Mouse (Mus musculus) thymus, adult 2 months (tissue): Measurements from ENCODE around the gene Bcl9l. TPM values are rescaled to one million over a fixed set of nuclear protein-coding genes. Genes with fewer than 3 reads are reported as not detected.

Source experiments
- DNase-seq: peaks from one replicate; pipeline ENCODE4 v3.0.0; 2021
- H3K27ac ChIP-seq: fragments of 200-500 bp; 2 replicates; pipeline ENCODE4 v1.5.1; 2012; ENCODE audit warnings: low read length, control low read depth; ENCODE audit not compliant: control insufficient read depth, insufficient read depth
- H3K27me3 ChIP-seq: fragments of 200-500 bp; 2 replicates; pipeline ENCODE4 v1.6.1; 2012; ENCODE audit warnings: mild to moderate bottlenecking, low read length, moderate library complexity, mixed read lengths; ENCODE audit not compliant: control insufficient read depth, insufficient read depth
- H3K36me3 ChIP-seq: fragments of 200-500 bp; 2 replicates; pipeline ENCODE4 v1.6.1; 2012; ENCODE audit warnings: mild to moderate bottlenecking, low read length, moderate library complexity; ENCODE audit not compliant: control insufficient read depth, insufficient read depth
- H3K4me1 ChIP-seq: fragments of 200-500 bp; replicated peaks from 2 replicates; pipeline ENCODE4 v1.6.1; 2012; ENCODE audit warnings: low read length; ENCODE audit not compliant: control insufficient read depth, insufficient read depth
- H3K4me3 ChIP-seq: fragments of 200-500 bp; 2 replicates; pipeline ENCODE4 v1.5.1; 2012; ENCODE audit warnings: mild to moderate bottlenecking, low read length, control low read depth, moderate library complexity; ENCODE audit not compliant: control insufficient read depth, insufficient read depth
- CTCF ChIP-seq: fragments of 200-500 bp; IDR thresholded peaks from 2 replicates; pipeline ENCODE4 v1.5.1; 2012; ENCODE audit warnings: mild to moderate bottlenecking, control low read depth, low read length, moderate library complexity, borderline replicate concordance; ENCODE audit not compliant: control insufficient read depth, poor library complexity, insufficient read depth; ENCODE audit errors: extremely low read depth
- POLR2A ChIP-seq: fragments of 200-500 bp; IDR thresholded peaks from 2 replicates; pipeline ENCODE4 v1.6.1; 2012; ENCODE audit warnings: mild to moderate bottlenecking, low read length, control low read depth, moderate library complexity; ENCODE audit not compliant: control insufficient read depth, poor library complexity, insufficient read depth; ENCODE audit errors: extremely low read depth
- WGBS: fragments of 180-500 bp; shearing (Covaris S2); methylation state at CpG from one replicate; pipeline ENCODE4 v1.1.7; 2018; 5-methylcytosine and 5-hydroxymethylcytosine counted together
- polyA plus RNA-seq: library from polyadenylated mRNA; depleted of rRNA; stranded (reverse); fragments of >200 nt; gene quantifications from 2 replicates; pipeline ENCODE4 v1.2.3, GENCODE M21; 2012

The Bcl9l gene
- polyA plus RNA-seq, 1 experiment = 38.7 TPM

GRCm38 (mm10) chr9:44497624-44498377 lies 15.2 kb downstream of the Bcl9l start:
- DNase-seq = peak; percentile 56
- peaks cover 58% of the 10 kb centered on the region for H3K4me1 ChIP-seq
- peak overlapping the region; percentile 14 for H3K4me3 ChIP-seq
- TF ChIP-seq CTCF = no peak
- no peak for TF ChIP-seq POLR2A
- H3K36me3 ChIP-seq = no peaks in the 10 kb centered on the region
- H3K27me3 ChIP-seq = no peaks in the 10 kb centered on the region
- no peak overlapping the region for H3K27ac ChIP-seq
- 5% methylated on average over 11 of the region's 11 CpGs for WGBS

DNA sequence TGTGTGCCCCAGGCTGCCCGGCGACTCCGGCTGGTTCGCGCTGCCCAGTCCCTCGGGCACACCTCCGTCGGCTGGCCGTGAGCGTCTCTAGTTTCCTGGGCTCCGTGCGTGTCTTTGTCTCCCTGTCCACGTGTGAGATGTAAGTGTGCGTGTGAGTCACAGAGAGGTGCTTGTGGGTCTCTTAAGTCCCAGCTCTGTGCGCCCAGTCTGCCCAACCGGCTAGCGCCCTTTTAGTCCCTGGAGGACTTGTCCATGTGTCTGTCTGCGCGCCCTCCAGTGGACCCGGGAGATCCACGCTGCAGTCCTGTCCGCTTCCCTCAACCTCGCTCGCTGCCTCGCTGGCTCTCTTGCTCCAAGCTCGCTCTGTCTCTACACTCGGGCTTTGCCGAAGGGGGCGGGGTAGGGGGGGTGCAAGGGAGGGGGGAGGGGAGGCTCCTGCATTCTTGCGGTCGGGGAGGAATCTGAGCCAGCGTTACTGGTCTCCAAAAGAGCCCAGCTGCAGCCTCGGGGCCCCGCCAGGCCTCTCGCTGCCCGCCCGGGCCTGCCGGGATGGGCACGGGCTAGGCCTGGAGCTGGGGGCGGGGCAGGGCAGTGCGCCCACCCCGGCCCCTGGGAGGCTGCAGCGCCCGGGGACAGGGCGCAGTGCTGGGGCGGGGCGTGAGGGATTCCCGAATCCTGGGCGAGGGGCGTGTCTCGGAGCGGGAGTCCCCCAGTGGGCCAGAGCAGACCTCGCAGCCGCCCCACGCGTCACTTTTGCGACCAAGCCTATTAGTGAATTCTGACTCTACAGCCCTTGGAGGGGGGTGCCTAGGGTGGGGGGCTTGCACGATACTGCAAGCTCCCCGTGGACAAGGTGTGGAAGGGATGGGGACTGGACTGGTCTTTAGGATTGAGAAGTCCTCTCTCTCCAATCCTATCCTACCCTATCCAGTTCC lies 16.1 kb downstream of the Bcl9l start:
- Histone ChIP-seq H3K4me1 (peaks cover 49% of the 10 kb centered on the region), H3K4me3 (peak overlapping the region; percentile 14), H3K27ac (no peak overlapping the region), H3K36me3 (no peaks in the 10 kb centered on the region), H3K27me3 (no peaks in the 10 kb centered on the region)
- 7% methylated on average over 59 of the region's 59 CpGs for WGBS
- DNase-seq = no peak
- TF ChIP-seq CTCF (no peak), POLR2A (no peak)

DNA sequence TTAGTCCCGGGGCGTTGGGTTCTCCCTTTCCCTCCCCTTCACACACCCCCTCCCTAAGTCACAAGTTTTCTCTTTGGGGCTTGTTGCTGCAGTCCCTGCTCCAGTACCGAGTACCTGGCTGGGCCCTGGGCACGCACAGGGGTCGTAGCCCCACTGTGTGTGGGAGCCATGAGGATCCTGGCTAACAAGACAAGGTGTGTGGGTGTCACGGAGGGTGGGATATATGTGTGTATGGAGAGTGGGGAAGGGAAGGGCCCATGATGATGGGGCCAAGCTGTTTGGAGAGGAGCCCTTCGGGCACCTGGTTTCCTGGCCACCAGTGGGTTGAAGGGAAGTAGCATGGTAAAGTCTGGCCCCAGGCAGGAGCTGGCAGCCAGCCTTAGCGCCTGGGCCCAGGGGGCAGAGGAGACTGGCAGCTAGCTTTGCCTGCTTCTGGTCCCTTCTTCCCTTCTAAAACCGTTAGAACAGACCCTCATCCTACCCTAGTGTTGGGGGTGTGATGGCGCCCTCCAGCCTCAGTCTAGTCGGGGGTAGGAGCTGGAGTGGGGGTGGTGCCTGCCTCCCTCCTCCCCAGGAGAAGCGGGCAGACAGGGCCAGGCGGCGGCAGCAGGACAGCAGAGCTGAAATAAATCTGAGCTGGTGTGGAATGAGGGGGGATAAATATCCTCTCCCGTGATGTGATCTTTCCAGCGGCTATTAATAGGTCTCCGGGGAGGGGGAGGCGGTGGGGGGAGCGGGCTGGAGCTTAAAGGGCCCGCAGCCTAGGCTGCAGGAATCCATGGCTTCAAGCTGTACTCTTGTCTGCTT lies 16.9 kb downstream of the Bcl9l start:
- Histone ChIP-seq H3K36me3 (no peaks in the 10 kb centered on the region), H3K4me3 (no peak overlapping the region), H3K27ac (no peak overlapping the region), H3K27me3 (no peaks in the 10 kb centered on the region), H3K4me1 (peaks cover 41% of the 10 kb centered on the region)
- no peak for DNase-seq
- TF ChIP-seq CTCF = no peak
- no peak for TF ChIP-seq POLR2A
- WGBS = 65% methylated on average over 20 of the region's 20 CpGs

- Histone ChIP-seq H3K36me3 (no peaks in the 10 kb centered on the region), H3K4me3 (no peak overlapping the region), H3K4me1 (peaks cover 35% of the 10 kb centered on the region), H3K27ac (no peak overlapping the region), H3K27me3 (no peaks in the 10 kb centered on the region)
- DNase-seq = no peak
- WGBS = 90% methylated on average over 5 of the region's 5 CpGs
- TF ChIP-seq POLR2A = no peak
- no peak for TF ChIP-seq CTCF
These were observed 17.5 kb downstream of the Bcl9l start for GRCm38 (mm10) chr9:44500163-44500533.

- Histone ChIP-seq H3K27me3 (no peaks in the 10 kb centered on the region), H3K4me3 (no peak overlapping the region), H3K27ac (no peak overlapping the region), H3K4me1 (peaks cover 31% of the 10 kb centered on the region), H3K36me3 (no peaks in the 10 kb centered on the region)
- no peak for DNase-seq
- TF ChIP-seq CTCF = no peak
- TF ChIP-seq POLR2A = no peak
- 92% methylated on average over 8 of the region's 8 CpGs for WGBS
These were observed 18.1 kb downstream of the Bcl9l start for GRCm38 (mm10) chr9:44500638-44501175.
